Comparison of ENCODE assay signal across 8 mouse cellular contexts in the genomic region with DNA sequence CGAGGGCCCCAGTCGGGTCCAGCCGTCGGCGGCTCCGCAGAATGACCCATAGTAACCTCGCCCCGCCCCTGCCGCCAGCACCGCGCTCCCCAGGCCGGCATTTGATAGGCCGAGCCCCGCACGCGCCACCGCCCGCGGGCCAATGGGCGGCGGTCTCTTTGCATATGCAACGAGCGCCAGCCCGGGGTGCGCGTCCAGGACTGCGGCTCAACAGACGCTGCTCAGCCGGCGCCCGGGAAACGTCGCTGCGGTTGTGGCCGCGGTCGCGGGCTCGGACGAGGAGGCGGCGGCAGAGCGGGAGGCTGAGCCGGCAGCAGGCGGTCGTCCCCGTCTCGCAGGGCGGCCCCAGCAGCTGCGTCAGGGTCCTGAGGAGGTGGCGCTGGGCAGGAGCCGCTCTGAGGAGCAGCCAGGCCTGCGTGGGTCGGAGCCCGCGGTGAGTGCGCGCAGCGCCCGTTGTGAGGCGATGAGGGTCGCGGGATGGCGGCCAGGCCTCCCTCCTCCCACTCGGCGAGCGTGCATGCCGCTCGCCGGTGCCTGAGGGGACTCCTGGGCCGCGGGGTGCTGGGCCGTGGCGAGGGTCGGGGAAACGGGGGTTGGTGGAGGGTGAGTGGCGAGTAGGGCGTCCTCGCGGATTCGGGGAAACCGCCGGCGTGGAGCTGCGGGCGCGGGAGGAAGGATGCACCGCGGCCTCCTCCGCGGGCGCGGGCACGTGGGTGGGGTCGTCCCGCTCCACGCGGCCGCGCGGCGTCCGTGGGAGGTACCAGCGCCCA. TPM values are rescaled to one million over a fixed set of nuclear protein-coding genes. Genes with fewer than 3 reads are reported as not detected.
DNase-seq lines count a peak whose midpoint lies in the region; ATAC-seq and TF ChIP-seq lines count a peak whose summit lies in the region.

A gene (plus strand): TSS at position 155 of the 770 bp plus-strand sequence.
A gene (plus strand): TSS at position 368 of the 770 bp plus-strand sequence.

- no peak for TF ChIP-seq CTCF in Patski (IDR thresholded peaks at IDR 0.05)

- peaks cover 2% of the 10 kb centered on the region for H3K27me3 ChIP-seq in Patski
- no peaks in the 10 kb centered on the region for H3K27me3 ChIP-seq in hindbrain, embryonic 12.5 days

- H3K36me3 ChIP-seq in hindbrain, embryonic 12.5 days, result no peaks in the 10 kb centered on the region

- H3K4me2 ChIP-seq in hindbrain, embryonic 12.5 days (replicated peaks), result peak within 1 kb of the TSS; percentile 69

- ATAC-seq in Patski, result peak; percentile 99
- peak; percentile 99 for ATAC-seq in hindbrain, embryonic 12.5 days (ENCODE audit: low FRiP score)

- peak within 1 kb of the TSS; percentile 95 for H3K4me3 ChIP-seq in hindbrain, embryonic 12.5 days

- no peaks in the 10 kb centered on the region for H3K9me3 ChIP-seq in hindbrain, embryonic 12.5 days (replicated peaks)

- DNase-seq in Patski (ENCODE audit: low read depth, low spot score), result peak; percentile 49
- DNase-seq in cerebellum, postnatal 10 days, result peak; percentile 98 to 99
- DNase-seq in frontal cortex, postnatal 10 days (ENCODE audit: low spot score in 2 of 2), result peak; percentile 95 to 97
- DNase-seq in layer of hippocampus, postnatal 14 days (ENCODE audit: low spot score in 2 of 2), result peak; percentile 95 to 97
- DNase-seq in lung, postnatal 10 days, result peak; percentile 98
- DNase-seq in ovary, postnatal 14 days (ENCODE audit: low spot score), result peak; percentile 96
- DNase-seq in thymus, postnatal 10 days (ENCODE audit: low spot score in 2 of 2), result peak; percentile 92

- H3K9ac ChIP-seq in hindbrain, embryonic 12.5 days, result peak within 1 kb of the TSS; percentile 97

- peaks cover 33% of the 10 kb centered on the region for H3K4me1 ChIP-seq in hindbrain, embryonic 12.5 days

- CTCF ChIA-PET in Patski (lab: Charles Lee), result no interaction called here

- POLR2A ChIA-PET in Patski (lab: Charles Lee), result interaction anchor here (1.4 kb wide), 1 partner anchor 9 kb away, joined by 3 read pairs; no protein-coding TSS in a partner anchor

- under 1% methylated on average over 104 of the region's 104 CpGs for WGBS in hindbrain, embryonic 12.5 days

- in situ Hi-C loops in Patski (cut with MboI; ENCODE audit: low pct_unique_long_range_greater_than_20kb), result no loop called here

- peak within 1 kb of the TSS; percentile 99 for H3K27ac ChIP-seq in hindbrain, embryonic 12.5 days

RNA-seq across cellular contexts. Expression of the first gene that starts in this region (rescaled TPM):
- polyA plus RNA-seq in Patski (2021), result 39.9 TPM
- polyA plus RNA-seq in hindbrain, embryonic 12.5 days (2016; fragmentation: Nextera tagmentation; extraction: Ambion mirVana), result 83.2 and 96.6 TPM in 2 replicates
- total RNA-seq in layer of hippocampus, postnatal 14 days (2021), result 100 to 1,000 TPM; 176 to 182 TPM

RNA-seq across cellular contexts. Expression of the second gene that starts in this region (rescaled TPM):
- polyA plus RNA-seq in Patski (2021), result 1.5 TPM
- 3.8 and 4.0 TPM in 2 replicates for polyA plus RNA-seq in hindbrain, embryonic 12.5 days (2016; fragmentation: Nextera tagmentation; extraction: Ambion mirVana)
- 10 to 100 TPM; 25.6 to 25.7 TPM for total RNA-seq in layer of hippocampus, postnatal 14 days (2021)

Comparison
In these comparisons a context has a peak if more than half of its experiments do, and no peak if none do; other contexts are left out.
1. Peak in every context shown above with its lines: DNase-seq, ATAC-seq, H3K4me3 ChIP-seq and H3K27ac ChIP-seq.